Mouse (Mus musculus) embryonic facial prominence, embryonic 12.5 days (tissue): ENCODE measurements around the gene Crygd. TPM values are rescaled to one million over a fixed set of nuclear protein-coding genes. Genes with fewer than 3 reads are reported as not detected.

ENCODE experiments used
- ATAC-seq: fragments of 200-750 bp; cut with Nextera tagmentation; 2 replicates; pipeline ENCODE4 v1.8.0; 2017; ENCODE audit not compliant: insufficient number of reproducible peaks, insufficient read depth, low FRiP score, low TSS enrichment
- H3K27ac ChIP-seq: fragments of 300-500 bp; sonication (generic); 2 replicates; pipeline ENCODE4 v1.5.1; 2016; ENCODE audit warnings: mild to moderate bottlenecking
- H3K27me3 ChIP-seq: fragments of 300-500 bp; sonication (generic); 2 replicates; pipeline ENCODE4 v1.6.1; 2016; ENCODE audit warnings: mild to moderate bottlenecking, moderate library complexity
- H3K36me3 ChIP-seq: fragments of 300-500 bp; sonication (generic); 2 replicates; pipeline ENCODE4 v1.6.1; 2016; ENCODE audit warnings: mild to moderate bottlenecking
- H3K4me1 ChIP-seq: fragments of 300-500 bp; sonication (generic); 2 replicates; pipeline ENCODE4 v1.6.1; 2016
- H3K4me2 ChIP-seq: fragments of 300-500 bp; sonication (generic); replicated peaks from 2 replicates; pipeline ENCODE4 v1.6.1; 2016; ENCODE audit warnings: mild to moderate bottlenecking, moderate library complexity
- H3K4me3 ChIP-seq: fragments of 300-500 bp; sonication (generic); 2 replicates; pipeline ENCODE4 v1.5.1; 2016; ENCODE audit warnings: mild to moderate bottlenecking
- H3K9ac ChIP-seq: fragments of 300-500 bp; sonication (generic); 2 replicates; pipeline ENCODE4 v1.6.1; 2016; ENCODE audit warnings: mild to moderate bottlenecking, moderate library complexity
- H3K9me3 ChIP-seq: fragments of 300-500 bp; sonication (generic); 2 replicates; pipeline ENCODE4 v1.6.1; 2016; ENCODE audit warnings: mild to moderate bottlenecking, moderate library complexity
- WGBS: fragments of 180-500 bp; shearing (Covaris S2); methylation state at CpG from one replicate; pipeline ENCODE4 v1.1.7; 2016; 5-methylcytosine and 5-hydroxymethylcytosine counted together
- polyA plus RNA-seq: library from polyadenylated mRNA; unstranded; fragments of >200 nt; fragmentation: Nextera tagmentation; extraction: Ambion mirVana; gene quantifications from 2 replicates; pipeline ENCODE4 v1.2.1, GENCODE M21; 2016

The Crygd gene
- polyA plus RNA-seq, 1 experiment from 2014 or later: 6.0 TPM

- no peak for ATAC-seq
- H3K9me3 ChIP-seq: no peaks in the 10 kb centered on the region
- no peaks in the 10 kb centered on the region for H3K4me1 ChIP-seq
- no peaks in the 10 kb centered on the region for H3K36me3 ChIP-seq
- no peak overlapping the region for H3K4me2 ChIP-seq
- no peak overlapping the region for H3K27ac ChIP-seq
- no peaks in the 10 kb centered on the region for H3K27me3 ChIP-seq
- H3K9ac ChIP-seq: no peak overlapping the region
- no peak overlapping the region for H3K4me3 ChIP-seq
- 80% methylated on average over 6 of the region's 6 CpGs for WGBS
These were observed 22.4 kb downstream of the Crygd start for GRCm38 (mm10) chr1:65040806-65041205.

- Histone ChIP-seq H3K4me3 (no peak overlapping the region), H3K9ac (no peak overlapping the region), H3K36me3 (no peaks in the 10 kb centered on the region), H3K27ac (no peak overlapping the region), H3K4me1 (no peaks in the 10 kb centered on the region), H3K4me2 (no peak overlapping the region), H3K27me3 (no peaks in the 10 kb centered on the region), H3K9me3 (no peaks in the 10 kb centered on the region)
- ATAC-seq: no peak
- WGBS: 80% methylated on average over 3 of the region's 3 CpGs
These were observed 23.6 kb downstream of the Crygd start for GRCm38 (mm10) chr1:65039679-65040078.

GRCm38 (mm10) chr1:65037542-65037941, 25.7 kb downstream of the Crygd start:
- no peak for ATAC-seq
- H3K36me3 ChIP-seq: no peaks in the 10 kb centered on the region
- H3K4me1 ChIP-seq: no peaks in the 10 kb centered on the region
- no peak overlapping the region for H3K4me2 ChIP-seq
- H3K9ac ChIP-seq: no peak overlapping the region
- WGBS: 74% methylated on average over 2 of the region's 2 CpGs
- H3K4me3 ChIP-seq: no peak overlapping the region
- no peaks in the 10 kb centered on the region for H3K27me3 ChIP-seq
- H3K27ac ChIP-seq: no peak overlapping the region
- H3K9me3 ChIP-seq: no peaks in the 10 kb centered on the region

GRCm38 (mm10) chr1:65035513-65035912, 27.7 kb downstream of the Crygd start:
- ATAC-seq: no peak
- Histone ChIP-seq H3K27me3 (no peaks in the 10 kb centered on the region), H3K4me1 (no peaks in the 10 kb centered on the region), H3K4me3 (no peak overlapping the region), H3K9me3 (no peaks in the 10 kb centered on the region), H3K27ac (no peak overlapping the region), H3K36me3 (no peaks in the 10 kb centered on the region), H3K4me2 (no peak overlapping the region), H3K9ac (no peak overlapping the region)
- 22% methylated on average over 3 of the region's 3 CpGs for WGBS

- H3K4me1 ChIP-seq: peaks cover 6% of the 10 kb centered on the region; the same call in 1 of the 2 replicates
- no peak within 1 kb of the TSS for H3K27ac ChIP-seq
- no peak within 1 kb of the TSS for H3K4me2 ChIP-seq
- H3K27me3 ChIP-seq: no peaks in the 10 kb centered on the region
- H3K9me3 ChIP-seq: no peaks in the 10 kb centered on the region
- H3K36me3 ChIP-seq: no peaks in the 10 kb centered on the region
- no peak within 1 kb of the TSS for H3K4me3 ChIP-seq
- no peak for ATAC-seq
- no peak within 1 kb of the TSS for H3K9ac ChIP-seq
These were observed 30.6 kb downstream of the Crygd start, which contains the start of gene Akr1cl for GRCm38 (mm10) chr1:65032641-65033040. Gene Akr1cl, minus strand, starts transcription at chr1:65032759.

GRCm38 (mm10) chr1:65028206-65028605, 35.0 kb downstream of the Crygd start:
- Histone ChIP-seq H3K27ac (no peak overlapping the region), H3K9me3 (no peaks in the 10 kb centered on the region), H3K27me3 (no peaks in the 10 kb centered on the region), H3K4me1 (peaks cover 6% of the 10 kb centered on the region; the same call in 1 of the 2 replicates), H3K4me2 (no peak overlapping the region), H3K36me3 (no peaks in the 10 kb centered on the region), H3K4me3 (no peak overlapping the region), H3K9ac (no peak overlapping the region)
- WGBS: 54% methylated on average over 9 of the region's 9 CpGs
- ATAC-seq: no peak

GRCm38 (mm10) chr1:65012726-65013125, 50.5 kb downstream of the Crygd start:
- Histone ChIP-seq H3K36me3 (no peaks in the 10 kb centered on the region), H3K27me3 (no peaks in the 10 kb centered on the region), H3K4me1 (no peaks in the 10 kb centered on the region), H3K4me2 (no peak overlapping the region), H3K4me3 (no peak overlapping the region), H3K9me3 (no peaks in the 10 kb centered on the region), H3K27ac (no peak overlapping the region), H3K9ac (no peak overlapping the region)
- 79% methylated on average over 4 of the region's 4 CpGs for WGBS
- no peak for ATAC-seq

Other genes with a start within 250 kb of the Crygd start
- 10.2 and 11.0 TPM in 2 replicates for gene Plekhm3, start 106.6 kb downstream of the Crygd start, polyA plus RNA-seq
- gene Akr1cl, start 30.7 kb downstream of the Crygd start, polyA plus RNA-seq: 0.50 TPM in 2 replicates
- gene Cryge, start 12.3 kb downstream of the Crygd start, polyA plus RNA-seq: 16.1 and 29.2 TPM in 2 replicates
- gene Crygc, start 10.2 kb upstream of the Crygd start, polyA plus RNA-seq: 6.9 and 15.0 TPM in 2 replicates
- 5.9 and 6.7 TPM in 2 replicates for gene Crygb, start 18.8 kb upstream of the Crygd start, polyA plus RNA-seq
- 33.2 and 41.0 TPM in 2 replicates for gene Cryga, start 39.9 kb upstream of the Crygd start, polyA plus RNA-seq
- not detected in 2 replicates for gene Gm28845, start 56.1 kb upstream of the Crygd start, polyA plus RNA-seq
- gene D630023F18Rik, start 59.8 kb upstream of the Crygd start, polyA plus RNA-seq: 0.19 and 0.42 TPM in 2 replicates
- 175 and 180 TPM in 2 replicates for gene Idh1, start 123.0 kb upstream of the Crygd start, polyA plus RNA-seq
- gene Pikfyve, start 123.2 kb upstream of the Crygd start, polyA plus RNA-seq: 14.4 and 15.9 TPM in 2 replicates
- gene Pth2r, start 218.6 kb upstream of the Crygd start, polyA plus RNA-seq: 0.09 and 0.27 TPM in 2 replicates